Mouse (Mus musculus) layer of hippocampus, adult 8-10 months (tissue): ENCODE measurements around the gene Zbtb7a. TPM values are rescaled to one million over a fixed set of nuclear protein-coding genes. Genes with fewer than 3 reads are reported as not detected.

Source experiments
- DNase-seq, 2 experiments: peaks; one replicate each; pipeline ENCODE4 v3.0.0; 2022; ENCODE audit warnings: low spot score in 2 of 2
- total RNA-seq, 4 experiments: library from RNA; stranded (reverse); gene quantifications; 2 replicates each; pipeline ENCODE4 v1.2.4; 2022

Gene Zbtb7a
- total RNA-seq, 4 experiments from 2014 or later: 94.8 to 118 (median 103) TPM

- DNase-seq: no peak
Measured at GRCm38 (mm10) chr10:81138821-81139528, 4.0 kb downstream of the Zbtb7a start.

- DNase-seq: no peak
Measured at GRCm38 (mm10) chr10:81139529-81139846, 4.5 kb downstream of the Zbtb7a start.

GRCm38 (mm10) chr10:81140005-81140404 is 5.0 kb downstream of the Zbtb7a start:
- no peak for DNase-seq

GRCm38 (mm10) chr10:81140717-81141454 is 5.9 kb downstream of the Zbtb7a start:
- DNase-seq: no peak

GRCm38 (mm10) chr10:81141455-81142210 is 6.6 kb downstream of the Zbtb7a start:
- no peak for DNase-seq

GRCm38 (mm10) chr10:81142551-81142981 is 7.5 kb downstream of the Zbtb7a start:
- DNase-seq: no peak

- DNase-seq: no peak
Measured at GRCm38 (mm10) chr10:81143157-81143633, 8.2 kb downstream of the Zbtb7a start.

- DNase-seq: no peak
Measured at GRCm38 (mm10) chr10:81143845-81144437, 8.9 kb downstream of the Zbtb7a start.

GRCm38 (mm10) chr10:81144667-81145066 is 9.6 kb downstream of the Zbtb7a start:
- DNase-seq: no peak

- DNase-seq: no peak
Measured at GRCm38 (mm10) chr10:81145307-81145706, 10.3 kb downstream of the Zbtb7a start.

- DNase-seq: no peak
Measured at GRCm38 (mm10) chr10:81145778-81146177, 10.8 kb downstream of the Zbtb7a start.

GRCm38 (mm10) chr10:81146296-81146695 is 11.3 kb downstream of the Zbtb7a start:
- no peak for DNase-seq

GRCm38 (mm10) chr10:81151261-81151660 is 16.2 kb downstream of the Zbtb7a start:
- DNase-seq: no peak

- no peak for DNase-seq
Measured at GRCm38 (mm10) chr10:81152609-81153008, 17.6 kb downstream of the Zbtb7a start.

GRCm38 (mm10) chr10:81154313-81154712 is 19.3 kb downstream of the Zbtb7a start:
- DNase-seq: no peak

- no peak for DNase-seq
Measured at GRCm38 (mm10) chr10:81154736-81155135, 19.7 kb downstream of the Zbtb7a start.

- no peak for DNase-seq
Measured at GRCm38 (mm10) chr10:81161602-81162317, 26.7 kb downstream of the Zbtb7a start.

- no peak for DNase-seq
Measured at GRCm38 (mm10) chr10:81162318-81162652, 27.3 kb downstream of the Zbtb7a start.

- no peak for DNase-seq
Measured at GRCm38 (mm10) chr10:81165118-81165517, 30.1 kb downstream of the Zbtb7a start.

- peak; percentile 100 for DNase-seq
Measured at GRCm38 (mm10) chr10:81167200-81168086, 32.4 kb downstream of the Zbtb7a start, which contains the start of gene Pias4. Pias4 (minus strand) TSS chr10:81167923.
